Mouse (Mus musculus): ENCODE measurements around the gene Rufy3.

Rufy3 gene

DNA sequence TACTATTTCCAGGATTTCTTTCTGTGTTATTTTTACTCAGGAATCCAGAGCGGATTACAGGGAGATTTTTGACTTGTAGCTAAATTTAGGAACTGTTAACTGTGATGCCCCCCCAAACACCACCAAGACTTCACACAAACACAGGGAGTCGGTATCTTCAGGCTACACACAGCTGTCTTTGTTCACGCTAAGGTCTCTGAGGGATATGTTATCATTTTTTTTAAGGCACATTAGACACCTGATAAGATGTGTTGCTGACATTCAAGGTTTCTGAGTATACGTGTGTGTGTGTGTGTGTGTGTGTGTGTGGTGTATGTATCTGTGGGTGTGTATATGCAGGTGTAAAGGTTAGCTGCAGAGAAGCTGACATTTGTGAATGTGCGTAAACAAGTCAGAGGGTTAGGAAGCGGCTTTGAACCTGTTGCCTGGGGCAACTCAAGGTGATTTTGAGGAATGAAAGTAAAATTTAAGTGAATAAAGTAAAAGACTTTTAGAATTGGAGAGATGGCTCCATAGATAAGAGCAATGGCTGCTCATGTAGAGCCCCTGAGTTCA is 121.0 kb downstream of the Rufy3 start:
- no peak for DNase-seq (ENCODE audit: low spot score)

- DNase-seq (ENCODE audit: low spot score) = no peak
Measured at GRCm38 (mm10) chr5:88687996-88688406, 123.2 kb downstream of the Rufy3 start.

DNA sequence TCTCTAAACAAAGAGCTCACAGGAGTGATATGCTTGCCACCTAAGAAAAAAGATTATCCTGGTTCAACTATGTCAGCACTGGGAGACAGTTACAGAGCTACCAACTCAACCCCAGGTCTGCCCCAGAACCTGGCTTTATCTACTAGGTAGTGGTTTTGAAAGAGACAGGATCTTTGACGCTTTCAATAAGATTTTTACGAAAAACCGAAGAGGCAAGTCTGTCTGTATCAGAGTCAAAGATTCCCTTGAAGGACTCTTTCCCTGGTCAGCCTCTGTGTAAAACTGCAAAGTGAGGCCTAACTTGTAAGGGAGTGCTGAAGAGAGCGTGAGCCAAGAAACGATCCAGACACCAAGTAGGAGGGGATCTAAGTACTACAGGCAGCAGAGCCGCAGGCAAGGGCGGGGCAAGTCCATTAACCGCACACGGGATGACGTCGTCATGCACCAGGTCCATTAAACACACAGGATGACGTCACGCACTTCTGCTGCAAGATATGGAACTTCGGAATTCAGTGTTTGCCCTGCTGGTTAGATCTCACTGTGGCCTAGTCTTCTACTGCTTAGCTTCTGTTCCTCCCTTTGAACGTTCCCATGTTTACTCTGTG is 123.8 kb downstream of the Rufy3 start:
- DNase-seq (ENCODE audit: low spot score) = no peak

DNA sequence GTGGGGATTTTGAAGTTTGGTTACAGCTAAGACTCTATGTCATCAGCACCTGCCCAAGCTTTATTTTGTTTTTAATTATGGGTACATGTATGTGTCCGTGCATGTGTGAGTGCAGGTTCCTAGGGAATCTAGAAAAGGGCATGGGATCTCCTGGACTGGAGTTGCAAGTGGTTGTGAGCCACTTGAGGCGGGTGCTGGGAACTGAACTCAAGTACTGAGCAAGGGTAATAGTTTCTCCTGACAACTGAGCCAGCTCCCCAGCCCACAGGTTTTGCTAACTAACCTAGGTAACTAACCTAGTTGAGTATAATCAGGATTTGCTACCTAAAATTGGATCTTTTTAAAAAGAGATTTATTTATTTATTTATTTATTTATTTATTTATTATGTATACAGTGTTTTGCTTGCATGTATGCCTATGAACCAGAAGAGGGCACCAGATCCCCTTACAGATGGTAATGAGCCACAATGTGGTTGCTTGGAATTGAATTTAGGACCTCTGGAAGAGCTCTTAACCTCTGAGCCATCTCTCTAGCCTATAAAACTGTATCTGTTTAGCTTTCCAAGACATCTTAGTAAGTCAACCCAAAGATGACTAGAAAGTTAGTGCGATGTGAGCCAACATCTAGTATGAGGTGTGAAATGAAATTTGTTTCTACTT is 124.6 kb downstream of the Rufy3 start:
- DNase-seq (ENCODE audit: low spot score) = no peak

DNA sequence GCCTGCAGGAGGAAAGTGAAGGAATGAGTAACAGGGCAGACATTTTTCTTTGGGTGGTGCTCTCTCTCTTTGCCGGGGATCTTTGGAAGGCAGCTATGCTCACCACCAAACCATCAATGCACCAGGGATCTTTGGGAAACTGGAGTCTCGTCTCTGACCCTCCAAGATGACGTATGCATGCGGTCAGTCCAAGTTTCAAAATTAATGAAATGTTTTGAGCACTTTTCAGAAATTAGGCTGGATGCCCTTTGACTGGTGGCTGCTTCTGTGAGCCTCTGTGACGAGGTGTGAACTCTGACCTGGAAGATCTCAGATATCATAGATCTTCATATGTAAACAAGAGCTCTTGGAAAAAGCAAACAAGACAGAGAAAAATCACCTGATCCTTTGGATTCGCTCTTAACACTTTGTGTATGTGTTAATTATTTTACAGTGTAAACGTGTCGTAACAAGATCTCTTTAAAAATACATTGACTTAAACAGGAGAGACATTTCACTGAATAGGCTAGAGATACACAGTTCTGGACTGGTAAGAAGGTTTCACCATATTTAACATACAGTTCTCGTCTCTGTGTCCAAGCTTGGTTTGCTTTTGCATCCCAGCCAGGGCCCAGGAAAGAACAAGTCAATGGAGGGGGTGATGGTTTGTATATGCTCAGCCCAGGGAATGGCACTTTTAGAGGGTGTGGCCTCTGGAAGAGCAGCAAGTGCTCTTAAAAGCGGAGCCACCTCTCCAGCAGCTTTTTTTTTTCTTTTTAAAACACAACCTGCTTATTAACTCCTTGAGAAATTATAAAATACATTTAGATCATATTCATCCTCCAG is 126.1 kb downstream of the Rufy3 start:
- no peak for DNase-seq (ENCODE audit: low spot score)

DNA sequence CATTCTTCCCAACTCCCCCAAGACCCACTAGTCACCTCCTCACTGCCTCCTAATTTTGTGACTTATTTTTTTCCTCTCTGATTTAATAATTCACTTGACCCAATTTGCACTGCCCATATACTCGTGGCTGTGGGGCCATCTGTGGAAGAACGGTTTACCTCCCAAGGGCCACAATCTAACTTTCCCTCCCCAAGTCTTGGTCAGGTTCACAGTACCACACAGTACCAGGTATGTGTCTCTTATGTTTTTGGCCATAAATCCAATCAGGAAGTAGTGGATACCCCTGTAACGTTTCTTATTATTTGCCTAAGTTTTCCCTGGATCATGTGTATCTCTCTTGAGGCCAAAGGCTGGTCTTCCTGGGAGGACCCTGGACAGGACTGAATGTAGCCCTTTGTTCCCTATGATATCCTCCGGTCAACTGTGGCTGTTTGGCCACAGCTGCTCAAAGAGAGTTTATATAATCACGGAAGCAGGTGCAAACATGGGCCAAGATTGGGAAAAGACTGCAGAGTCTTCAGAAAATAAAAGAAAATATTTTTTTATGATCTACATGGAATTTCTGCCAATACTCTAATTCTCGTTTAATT is 126.8 kb downstream of the Rufy3 start:
- no peak for DNase-seq (ENCODE audit: low spot score)

DNA sequence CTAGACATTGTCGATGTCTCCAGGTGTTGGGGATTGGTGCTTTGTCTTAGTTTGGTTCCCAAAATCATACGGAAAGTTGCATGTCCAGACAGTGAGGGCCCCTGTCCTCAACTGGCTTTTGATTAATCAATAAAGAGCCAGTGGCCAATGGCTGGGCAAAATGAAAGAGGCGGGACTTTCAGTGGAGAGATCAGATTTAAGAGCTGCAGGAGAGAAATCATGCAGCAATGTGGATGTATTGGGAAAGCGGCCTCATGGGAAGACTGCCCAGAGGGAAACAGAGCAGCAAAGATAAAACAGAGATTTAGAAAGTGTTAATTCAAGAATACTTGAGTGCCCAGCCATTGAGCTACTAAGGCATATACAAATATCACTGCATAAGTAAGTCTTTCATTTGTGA is 127.7 kb downstream of the Rufy3 start:
- DNase-seq (ENCODE audit: low spot score) = no peak

DNA sequence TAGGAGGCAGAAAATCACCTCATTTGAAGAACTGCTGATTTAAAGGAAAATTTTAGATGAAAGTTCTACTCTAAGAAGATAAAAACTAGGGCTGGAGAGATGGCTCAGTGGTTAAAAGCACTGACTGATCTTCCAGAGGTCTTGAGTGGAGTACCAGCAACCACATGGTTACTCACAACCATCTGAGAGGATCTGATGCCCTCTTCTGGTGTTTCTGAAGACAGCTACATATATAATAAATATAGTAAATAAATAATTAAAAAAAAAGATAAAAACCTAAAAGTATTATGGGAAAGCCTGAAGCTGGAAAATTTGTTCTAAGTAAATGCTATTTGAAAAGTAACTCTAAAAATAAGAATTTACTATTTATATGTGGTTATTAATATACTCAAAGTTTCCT is 128.2 kb downstream of the Rufy3 start:
- DNase-seq (ENCODE audit: low spot score) = no peak

DNA sequence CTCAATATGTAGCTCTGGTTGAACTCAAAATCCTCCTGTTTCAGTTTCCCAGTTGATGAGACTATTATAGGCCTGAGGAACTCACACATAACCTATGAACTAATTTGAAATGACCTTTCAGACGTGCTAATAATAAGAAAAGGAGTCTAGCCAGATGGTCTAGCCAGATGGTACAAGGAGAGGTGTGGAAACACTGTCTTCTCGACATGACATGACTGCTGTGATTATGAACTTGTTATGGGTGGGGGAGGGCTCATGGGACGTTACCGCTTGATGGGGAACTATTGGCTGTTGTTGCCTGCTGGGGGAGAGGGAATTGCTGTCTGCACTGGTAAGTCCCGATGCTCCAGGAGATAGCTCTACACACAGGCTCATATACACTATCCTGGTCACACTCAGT is 132.5 kb downstream of the Rufy3 start:
- no peak for DNase-seq (ENCODE audit: low spot score)

DNA sequence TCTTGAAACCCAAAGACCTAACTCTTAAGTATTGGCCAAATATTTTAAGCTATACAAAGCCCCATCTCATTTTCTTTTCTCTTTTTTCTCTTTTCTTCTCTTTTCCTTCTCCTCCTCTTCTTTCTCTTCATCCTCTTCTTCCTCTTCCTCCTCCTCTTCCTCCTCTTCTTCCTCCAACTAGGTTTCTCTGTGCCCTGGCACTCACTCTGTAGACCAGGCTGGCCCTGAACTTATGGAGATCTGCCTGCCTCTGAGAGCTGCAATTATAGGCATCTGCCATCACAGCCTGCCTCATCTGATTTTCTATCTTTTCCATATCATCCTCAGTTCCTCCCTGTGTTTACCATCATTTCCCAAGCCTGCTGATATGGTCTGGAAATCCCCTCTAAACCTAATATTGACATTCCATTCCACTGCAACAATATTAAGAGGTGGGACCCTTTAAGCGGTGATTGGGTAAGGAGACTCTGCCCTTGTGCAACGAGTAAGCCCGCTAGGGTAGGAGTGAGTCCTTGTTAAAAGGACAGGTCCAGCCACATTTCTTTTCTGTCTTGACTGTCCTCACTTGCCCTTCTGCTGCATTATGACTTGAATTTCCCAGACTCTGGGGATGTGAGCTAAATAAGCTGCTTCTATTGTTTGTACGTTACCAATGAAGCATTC is 134.5 kb downstream of the Rufy3 start:
- DNase-seq (ENCODE audit: low spot score) = no peak

Measured in urinary bladder, postnatal 25 days (tissue).